Mouse (Mus musculus): ENCODE measurements around the gene Aprt.
A peak's percentile ranks its signal among the peaks of the same experiment; 100 is the strongest.
"Not testable (repeated sequence)": the region's sequence is repeated elsewhere in the genome, so short reads cannot be mapped to it uniquely, and the experiment has no call there.

The Aprt gene

DNA sequence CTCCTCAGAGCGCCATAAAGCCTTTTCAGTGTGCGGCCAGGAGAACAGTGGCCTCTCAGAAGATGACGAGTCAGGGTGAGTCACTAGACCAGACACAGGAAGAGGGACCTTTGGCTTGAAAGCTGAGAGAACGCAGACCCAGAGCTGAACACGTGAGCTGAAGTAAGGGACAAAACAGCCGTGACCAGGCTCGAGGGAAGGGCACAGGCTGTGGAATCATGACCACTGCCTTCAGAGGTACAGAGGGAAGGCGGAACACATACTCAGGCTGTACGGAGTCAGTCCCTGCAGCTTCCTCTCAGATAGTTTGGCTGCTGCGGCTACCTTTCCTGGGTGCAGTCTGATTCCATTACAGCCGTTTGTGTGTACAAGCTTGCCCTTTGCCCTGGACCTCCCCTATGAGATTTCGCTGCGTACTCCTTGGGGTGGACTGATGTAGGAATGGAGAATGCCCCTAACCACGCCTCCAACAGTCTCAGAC, 8.7 kb upstream of the Aprt start:
- DNase-seq: no peak

DNA sequence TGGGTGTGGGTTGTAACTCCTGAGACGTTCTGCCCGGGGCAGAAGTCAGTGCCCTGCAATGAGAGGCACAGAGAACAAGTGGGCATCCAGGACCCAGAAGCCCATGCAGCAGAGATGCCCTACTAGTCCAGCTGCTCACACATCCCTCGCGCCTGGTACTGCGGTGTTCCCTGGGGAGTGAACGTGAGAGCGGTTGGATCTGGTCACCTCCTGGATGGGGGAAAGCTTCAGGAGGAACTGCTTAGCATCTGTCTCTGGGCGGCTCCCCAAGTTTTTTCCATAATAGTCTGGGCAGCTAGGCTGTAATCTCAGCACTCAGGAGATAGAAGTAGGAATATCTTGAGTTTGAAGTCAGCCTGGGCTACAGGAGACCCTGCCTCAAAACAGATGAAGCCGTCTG, 8.3 kb upstream of the Aprt start:
- DNase-seq: no peak

DNA sequence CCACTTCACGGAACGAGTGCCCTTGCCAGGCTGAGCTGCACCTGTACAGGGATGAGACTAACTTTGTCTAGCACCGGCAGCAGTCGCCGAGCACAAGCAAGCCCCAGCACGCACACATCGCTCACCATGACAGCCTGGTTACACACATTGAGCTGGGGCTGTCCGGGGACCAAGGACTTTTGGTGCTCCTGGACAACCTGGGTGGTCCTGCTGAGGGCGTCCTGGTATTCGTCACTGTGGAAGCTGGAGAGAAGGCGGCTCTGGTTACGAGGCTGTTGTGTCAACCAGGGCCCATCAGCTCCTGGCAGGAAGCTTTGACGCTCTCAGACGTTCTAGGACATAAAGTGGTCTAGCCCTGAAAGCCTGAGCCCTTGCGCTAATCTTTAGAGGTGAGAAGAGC, 4.2 kb upstream of the Aprt start:
- no peak for DNase-seq

DNA sequence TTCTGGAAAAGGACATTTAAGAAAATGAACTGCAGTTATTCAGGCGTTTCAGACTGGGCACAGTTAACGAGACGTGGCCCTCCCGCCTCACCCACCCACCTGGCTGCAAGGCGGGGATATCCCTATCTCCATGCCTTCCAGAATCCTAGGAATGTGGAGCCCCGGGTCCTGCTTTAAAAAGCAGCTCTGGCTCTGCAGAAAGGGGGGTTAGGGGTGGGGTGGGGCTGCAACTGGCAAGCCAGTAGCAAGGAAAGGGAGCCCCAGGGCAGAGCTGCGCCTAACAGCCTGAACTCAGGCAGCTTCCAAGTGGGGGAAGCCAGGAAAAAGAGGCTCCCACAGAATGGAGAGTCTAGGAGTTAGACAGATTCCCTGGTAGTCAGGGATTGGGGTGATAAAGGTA, 2.5 kb upstream of the Aprt start:
- DNase-seq: no peak

DNA sequence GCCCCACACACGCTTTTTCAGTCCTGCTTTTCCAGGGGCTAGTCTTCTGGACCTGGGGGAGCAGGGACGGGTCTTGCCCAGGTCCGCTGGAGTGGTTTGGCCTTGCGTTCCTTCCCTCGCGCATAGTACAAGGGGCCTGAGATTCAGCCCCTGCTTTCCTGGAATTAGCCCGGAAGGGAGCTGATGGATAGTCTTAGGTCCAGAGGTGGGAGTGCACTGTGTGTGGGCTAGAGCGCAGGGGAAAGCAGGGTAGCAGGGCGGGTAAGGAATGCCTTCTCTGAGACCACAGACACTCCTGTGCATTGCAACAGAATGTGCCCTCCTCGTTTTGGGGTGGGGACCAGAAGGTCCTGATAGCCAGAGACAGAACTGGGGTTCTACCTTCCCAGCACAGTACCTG, 407 bp upstream of the Aprt start:
- DNase-seq: no peak

DNA sequence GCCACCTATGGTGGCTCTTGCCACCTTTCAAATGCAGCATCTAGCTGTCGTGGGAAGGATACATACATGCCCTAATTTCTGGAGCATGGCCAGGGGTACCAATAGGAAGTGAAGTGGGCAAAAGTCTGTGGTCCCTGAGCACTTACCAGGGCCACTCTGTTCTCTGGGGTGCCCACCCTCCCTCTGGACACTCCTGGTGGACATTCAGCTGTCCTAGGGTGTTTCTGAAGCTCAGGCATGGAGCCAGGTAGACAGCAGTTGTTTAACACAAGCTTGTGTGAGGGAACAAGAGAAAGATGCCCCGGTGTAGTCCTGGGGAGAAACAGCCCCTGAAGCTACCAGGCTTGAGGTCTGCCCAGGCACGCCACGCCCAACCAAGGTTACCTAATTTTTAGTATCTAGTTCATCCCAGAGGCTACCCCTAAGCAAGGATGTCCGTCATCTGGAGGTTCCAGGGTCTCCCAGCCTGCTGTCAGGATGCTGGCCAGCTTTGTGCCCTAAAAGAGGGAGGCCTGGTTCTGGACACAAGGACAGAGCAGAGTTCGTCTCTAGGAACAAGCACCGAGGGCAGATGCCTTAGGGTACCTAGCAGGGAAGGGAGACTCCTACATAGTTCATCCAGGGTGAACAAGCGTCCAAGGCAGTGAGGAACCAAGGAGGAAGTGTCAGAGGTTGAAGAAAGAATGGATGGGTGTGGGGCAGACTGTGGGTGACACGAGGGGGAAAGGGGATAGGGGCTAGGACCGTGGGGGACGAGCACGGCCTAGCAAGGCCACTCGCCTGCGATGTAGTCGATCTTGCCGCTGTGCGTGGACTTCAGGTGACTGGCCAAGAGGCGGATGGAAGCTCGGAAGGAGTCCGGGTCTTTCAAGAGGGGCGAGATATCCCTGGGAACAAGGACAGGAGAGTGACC, 718 bp downstream of the Aprt start:
- DNase-seq: no peak

DNA sequence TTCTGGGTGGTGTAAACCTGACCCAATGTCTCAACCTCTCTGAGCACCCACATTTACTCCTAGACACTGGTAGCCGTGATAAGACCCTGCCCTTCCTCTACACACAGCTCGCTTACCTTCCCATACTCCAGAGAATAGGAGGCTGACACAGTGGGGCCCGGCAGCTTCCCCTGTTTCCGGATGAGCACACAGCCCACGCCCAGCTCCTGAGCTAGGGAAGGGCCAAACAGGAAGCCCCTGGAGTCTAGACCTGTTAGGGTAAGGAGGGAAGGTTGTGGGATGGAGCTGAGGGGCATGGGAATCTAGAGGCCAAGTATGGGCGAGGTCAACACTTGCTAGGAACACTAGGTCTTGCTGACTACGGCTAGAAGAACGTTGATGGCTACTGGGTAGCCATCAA, 1.4 kb downstream of the Aprt start:
- DNase-seq: no peak

DNA sequence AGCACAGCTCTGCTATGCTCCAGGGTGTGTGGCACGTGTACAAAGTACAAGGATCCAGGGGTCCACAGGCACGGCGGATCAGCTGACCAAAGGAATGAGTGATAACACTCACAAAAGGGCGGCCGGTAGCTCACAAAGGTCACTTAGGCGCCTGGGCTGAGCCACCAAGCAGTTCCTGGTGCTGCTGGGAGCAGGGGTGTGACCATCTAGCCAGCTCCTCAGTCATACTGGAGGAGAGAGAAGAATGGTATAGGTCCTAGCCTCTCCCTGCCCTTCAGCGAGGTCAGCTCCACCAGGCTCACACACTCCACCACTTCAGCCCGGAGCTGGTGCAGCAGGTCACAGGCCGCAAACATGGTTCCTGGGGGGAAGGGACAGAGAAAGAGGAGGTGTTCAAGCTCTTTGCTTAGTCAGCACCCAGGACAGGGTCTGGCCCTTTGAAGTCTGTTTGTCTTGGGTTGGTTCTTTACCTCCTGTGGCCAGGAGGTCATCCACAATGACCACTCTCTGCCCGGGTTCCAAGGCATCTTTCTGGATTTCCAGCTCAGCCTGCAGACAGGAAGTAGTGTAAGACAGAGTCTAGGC, 1.9 kb downstream of the Aprt start:
- no peak for DNase-seq

DNA sequence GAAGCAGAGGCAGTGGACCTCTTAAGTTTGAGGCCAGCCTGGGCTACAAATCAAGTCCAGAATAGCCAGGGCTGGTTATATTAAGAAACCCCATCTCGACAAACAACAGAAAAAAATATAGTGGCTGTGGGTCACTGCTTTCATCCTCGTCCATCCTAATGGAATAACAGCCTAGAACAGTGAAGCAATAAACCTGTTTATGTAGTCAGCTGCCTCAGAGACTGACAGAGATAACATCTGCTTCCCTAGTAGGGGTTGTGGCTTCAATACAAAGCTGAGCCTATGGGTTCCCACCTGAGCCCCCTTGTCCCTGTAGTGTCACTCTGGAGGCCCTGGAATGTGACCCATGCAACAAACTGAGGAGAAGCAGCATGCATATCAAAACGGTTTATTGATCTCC, 2.4 kb downstream of the Aprt start:
- no peak for DNase-seq

DNA sequence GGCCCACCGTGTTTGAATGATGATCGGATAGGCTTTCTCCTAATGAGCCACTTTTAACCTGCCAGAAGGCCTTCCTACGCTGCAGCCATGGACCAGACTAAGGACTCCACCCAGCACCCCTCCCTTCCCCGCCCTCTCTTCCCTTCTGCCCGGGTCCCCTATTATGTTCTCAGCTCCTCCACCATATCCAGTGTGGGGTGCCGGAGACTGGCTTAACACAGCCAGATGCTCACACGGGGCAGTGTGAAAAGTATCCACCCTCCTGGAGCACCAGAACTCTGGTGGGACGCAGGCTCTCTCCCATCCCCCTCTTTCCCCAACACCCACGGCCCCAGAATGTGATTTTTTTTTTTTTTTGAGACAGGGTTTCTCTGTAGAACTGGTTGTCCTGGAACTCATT, 3.1 kb downstream of the Aprt start:
- DNase-seq: no peak

DNA sequence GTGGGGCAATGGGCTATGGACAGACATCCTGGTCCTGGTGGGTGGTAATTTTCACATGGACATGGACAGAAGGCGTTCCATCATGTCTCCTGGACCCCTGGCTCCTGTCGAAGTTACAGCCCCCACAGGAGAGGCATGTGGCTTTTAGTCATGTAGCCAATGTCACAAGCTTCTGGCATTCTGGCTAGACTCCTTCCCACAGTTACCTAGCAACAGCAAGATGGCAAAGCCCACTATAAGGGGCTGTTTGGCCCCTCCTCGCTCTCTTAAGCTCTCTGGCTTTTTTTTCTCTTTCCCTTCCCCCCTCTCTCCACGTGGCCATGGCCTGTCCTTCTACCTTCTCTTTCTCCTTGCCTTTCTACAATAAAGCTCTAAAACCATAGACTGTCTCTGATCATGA, 3.5 kb downstream of the Aprt start:
- DNase-seq: not testable (repeated sequence)

DNA sequence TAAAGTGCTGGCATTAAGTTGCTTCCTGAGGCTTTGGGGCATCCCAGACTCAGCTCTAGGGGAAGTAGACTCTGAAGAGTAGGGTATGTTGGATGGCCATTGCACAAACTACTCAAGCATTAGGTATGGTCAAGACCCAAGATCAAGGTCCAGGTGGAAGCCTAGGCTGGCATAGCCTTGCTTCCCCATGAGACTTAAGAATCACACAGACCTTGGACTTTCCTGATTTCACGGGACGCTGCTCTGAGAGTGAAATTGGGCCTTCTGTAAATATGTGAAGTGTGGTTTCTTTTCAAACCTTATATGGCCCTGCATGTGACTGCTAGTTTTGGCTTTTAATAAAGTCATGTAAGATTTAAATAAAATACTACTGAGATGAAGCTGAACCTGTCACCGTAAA, 4.0 kb downstream of the Aprt start:
- DNase-seq: no peak

DNA sequence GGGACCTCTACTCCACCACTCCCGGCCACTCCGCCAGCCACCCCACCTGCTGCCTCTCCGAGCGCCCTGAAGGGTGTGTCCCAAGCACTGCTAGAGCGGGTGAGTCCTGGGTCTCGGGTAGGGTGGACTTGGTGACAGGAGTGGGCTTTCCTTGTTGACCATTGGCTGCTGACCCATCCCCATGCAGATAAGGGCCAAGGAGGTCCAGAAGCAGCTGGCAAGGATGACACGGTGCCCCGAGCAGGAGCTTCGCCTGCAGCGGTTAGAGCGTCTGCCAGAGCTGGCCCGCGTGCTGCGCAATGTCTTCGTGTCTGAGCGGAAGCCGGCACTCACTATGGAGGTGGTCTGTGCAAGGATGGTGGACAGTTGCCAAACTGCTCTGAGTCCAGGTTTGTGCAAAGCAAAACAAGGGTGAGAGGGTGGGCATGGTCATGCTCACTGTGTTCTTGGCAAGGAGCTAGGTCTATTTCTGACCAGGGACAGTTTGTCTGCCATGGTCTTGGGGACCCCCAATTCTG, 4.9 kb downstream of the Aprt start:
- DNase-seq: no peak

DNA sequence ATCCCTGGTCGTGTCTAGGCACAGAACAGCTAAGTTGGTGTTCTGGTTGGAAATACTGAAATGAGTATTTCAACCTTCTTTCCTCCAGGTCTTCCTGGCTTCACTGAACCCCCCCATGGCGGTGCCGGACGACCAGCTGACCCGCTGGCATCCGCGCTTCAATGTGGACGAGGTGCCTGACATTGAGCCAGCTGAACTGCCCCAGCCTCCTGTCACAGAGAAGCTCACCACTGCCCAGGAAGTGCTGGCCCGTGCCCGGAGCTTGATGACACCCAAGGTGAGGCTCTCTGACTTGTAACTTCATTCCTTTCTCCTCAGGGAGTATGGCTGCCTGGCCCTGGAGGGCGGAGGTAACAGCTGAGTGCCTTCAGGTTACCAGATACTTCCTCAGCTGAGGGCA, 5.6 kb downstream of the Aprt start:
- peak; percentile 70 for DNase-seq

DNA sequence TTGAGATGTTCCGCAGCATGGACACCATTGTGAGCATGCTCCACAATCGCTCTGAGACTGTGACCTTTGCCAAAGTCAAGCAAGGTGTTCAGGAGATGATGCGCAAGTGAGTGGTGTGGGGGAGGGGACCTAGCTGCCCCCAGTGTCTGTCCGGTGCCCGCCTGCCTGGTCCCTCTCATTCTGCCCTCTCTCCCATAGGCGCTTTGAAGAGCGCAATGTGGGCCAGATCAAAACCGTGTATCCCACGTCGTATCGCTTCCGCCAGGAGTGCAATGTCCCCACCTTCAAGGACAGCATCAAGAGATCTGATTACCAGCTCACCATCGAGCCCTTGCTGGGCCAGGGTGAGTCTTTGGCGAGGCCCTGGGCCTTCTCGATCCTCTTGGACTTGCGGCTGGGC, 6.7 kb downstream of the Aprt start:
- no peak for DNase-seq

DNA sequence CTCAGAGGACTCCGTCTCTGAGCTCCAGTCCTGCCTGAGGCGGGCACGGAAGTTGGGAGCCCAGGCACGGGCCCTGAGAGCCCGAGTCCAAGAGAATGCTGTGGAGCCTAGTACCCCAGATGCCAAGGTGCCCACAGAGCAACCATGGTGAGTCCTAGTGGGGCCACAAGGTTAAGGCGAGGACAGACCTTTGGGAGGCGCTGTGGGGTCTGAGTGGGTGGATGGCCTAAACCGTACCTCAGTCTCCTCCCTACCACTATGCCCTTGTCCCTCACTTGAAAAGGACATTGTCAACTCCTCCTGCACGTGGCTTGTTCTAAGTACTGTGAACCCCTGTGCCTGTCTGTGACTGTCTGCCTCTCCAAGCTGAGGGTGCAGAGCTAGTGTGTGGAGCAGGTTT, 7.4 kb downstream of the Aprt start:
- no peak for DNase-seq

DNA sequence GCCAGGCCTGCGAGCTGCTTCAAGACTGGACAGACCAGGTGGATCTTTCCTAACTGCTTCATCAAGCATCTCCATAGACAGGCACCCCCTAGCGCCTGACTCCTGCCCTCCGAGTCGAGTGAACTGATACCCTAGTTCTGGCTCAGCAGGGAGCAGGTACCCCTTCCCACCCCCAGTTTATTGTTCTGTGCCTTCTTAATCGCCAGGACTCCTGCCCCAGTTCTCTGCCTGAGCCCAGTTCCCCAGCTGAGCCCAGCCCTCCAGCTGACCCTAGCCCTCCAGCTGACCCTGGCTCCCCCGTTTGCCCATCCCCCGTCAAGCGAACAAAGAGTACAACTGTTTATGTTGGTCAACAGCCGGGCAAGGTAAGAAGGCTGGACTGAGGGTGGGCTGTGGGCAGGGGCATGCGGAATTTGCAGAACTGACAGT, 7.8 kb downstream of the Aprt start:
- peak; percentile 44 for DNase-seq

DNA sequence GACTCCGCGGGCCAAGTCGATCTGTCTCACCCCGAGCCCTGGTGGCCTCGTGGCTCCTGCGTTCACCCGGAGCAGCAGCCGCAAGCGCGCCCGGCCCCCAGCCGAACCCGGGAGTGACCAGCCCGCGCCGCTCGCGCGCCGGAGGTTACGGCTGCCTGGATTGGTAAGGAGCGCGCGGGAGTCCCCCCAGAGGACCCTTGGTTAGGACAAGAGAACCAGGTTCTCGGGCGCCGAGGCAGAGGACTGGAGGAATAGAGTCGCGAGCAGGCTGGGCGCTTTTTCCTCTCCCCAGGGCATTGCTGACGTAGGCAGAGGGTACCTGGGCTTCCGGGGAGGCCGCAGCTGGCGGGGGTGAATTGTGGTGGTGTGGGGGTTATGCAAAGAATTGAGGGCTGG, 8.6 kb downstream of the Aprt start:
- DNase-seq: no peak

DNA sequence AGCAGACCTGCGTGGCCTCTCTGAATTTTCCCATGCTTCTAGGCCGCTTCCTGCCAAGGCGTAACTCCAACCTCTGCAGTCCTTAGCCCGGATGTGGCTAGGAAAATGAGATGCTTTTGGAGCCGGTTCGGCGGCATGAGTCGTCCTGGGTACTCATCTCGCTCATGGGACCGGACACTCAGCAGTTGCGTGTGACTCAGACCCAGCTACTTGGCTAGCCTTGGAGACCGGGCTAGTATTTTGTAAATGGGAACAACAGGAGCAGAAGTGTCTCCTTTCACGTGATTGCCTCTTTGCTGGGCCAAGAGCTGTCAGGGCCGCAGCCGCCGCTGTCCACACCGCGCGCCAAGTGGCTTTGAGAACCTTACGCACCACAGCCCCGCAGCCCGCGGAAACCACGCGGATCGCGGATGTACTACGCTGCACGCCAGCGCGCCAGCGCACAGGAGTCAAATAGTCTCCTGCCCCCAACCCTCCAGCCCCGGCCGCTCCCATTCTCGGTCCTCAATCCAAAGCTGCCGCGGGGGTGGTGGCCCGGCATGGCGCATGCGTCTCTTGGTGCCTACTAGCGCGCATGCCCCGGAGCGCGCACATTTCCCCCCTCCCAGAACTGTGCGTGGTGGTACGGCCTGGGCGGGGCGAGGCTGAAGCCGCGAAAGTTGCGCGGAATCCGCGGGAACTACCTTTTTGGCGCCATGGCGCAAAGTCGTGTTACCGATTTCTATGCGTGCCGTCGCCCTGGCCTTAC, 9.2 kb downstream of the Aprt start, which contains the start of gene Cdt1:
TSS of gene Cdt1 (plus strand) at position 655 of the 748 bp plus-strand sequence.
- DNase-seq: peak; percentile 96

DNA sequence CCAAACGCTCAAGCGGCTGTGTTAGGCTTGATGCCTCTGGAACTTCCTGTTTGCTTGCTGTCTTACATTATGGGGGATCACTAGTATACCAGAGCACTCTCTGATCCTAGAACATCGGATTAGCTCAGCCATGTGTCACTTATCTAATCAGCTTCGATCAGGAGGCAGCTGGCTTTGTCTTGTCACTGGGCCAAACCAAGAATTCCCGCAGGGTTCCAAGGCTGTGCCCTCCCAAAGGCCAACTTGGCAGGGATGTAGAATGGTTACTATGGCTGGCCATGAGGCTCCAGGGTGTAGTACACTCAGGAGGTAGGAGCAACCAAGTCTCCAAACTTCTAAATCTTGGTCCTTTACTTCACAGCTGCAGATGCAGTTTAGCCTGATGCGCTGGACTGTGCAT, 9.9 kb downstream of the Aprt start:
- peak; percentile 49 for DNase-seq

DNA sequence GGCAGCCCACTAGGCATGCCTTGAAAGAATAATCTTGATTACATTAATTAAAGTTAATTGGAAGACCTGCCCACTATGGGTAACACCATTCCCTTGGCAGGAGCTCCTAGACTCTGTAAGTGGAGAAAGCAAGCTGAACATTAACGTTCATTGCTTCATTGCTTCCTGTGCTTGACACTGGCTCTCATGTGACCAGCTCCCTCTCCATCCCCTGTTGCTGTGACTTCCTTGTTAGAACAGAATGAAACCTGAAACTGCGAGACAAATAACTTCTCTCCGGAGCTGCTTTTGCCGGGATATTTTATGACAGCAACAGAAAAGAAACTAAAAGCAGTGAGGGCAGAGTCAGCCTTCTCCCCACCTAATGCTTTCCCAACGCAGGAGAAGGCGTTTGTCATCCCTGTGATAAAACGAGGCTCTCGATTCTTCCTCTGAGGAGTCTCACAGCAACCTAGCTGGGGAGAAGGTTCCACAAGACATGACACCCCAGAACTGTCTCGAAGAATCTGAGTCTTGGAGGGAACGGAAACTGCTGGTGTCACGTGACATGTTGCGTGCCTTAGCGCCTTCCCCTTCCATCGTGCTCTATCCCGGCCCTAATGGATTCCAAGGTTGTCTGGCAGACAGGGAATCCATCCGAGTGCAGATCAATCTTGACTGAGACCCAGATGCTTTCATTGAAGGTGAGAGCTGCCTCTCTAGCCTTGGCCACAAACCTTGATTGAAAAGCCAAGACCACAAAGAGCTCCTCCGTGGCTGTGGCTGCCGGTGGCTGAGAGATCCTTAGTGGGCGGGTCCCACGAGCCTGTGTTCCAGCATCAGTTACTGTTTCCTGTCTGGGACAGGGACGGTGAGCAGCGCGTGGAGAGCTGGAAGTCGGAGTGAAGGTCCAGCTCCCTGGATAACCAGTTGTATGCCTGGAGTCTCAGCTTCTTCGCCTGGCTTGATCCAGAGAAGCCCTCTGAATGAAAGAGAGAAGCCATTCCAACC, 12.1 kb downstream of the Aprt start:
- no peak for DNase-seq

DNA sequence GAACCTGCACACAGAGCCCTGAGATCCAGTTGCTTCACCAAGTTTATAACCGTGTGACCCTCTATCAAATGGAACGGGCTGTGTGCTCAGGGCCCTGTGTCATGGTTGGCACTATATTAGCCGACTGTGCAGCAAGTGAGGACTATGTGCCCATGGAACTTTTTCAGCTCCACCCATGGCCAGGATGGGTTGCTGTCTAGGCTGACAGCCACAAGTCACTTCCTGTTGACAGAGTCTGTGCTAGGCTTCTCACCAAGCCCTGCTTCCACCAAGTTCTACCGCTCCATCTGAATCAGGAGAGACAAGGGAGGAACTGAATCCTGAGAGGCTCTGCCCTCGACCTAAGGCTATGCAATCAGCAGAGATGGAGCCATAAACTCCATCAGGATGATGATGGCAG, 15.5 kb downstream of the Aprt start:
- DNase-seq: no peak
